Mouse (Mus musculus) heart, embryonic 16.5 days (tissue): ENCODE measurements at regions not wholly inside any gene's neighbourhood (a gene's known extent, or its start where the extent isn't known, plus 50 kb on each side); places are given as distances from the start of the nearest gene placed in this dataset.
"Not testable (repeated sequence)": the region's sequence is repeated elsewhere in the genome, so short reads cannot be mapped to it uniquely, and the experiment has no call there.

Source experiments
- ATAC-seq: fragments of 200-750 bp; cut with Nextera tagmentation; replicated peaks from 2 replicates; pipeline ENCODE4 v1.8.0; 2017; ENCODE audit warnings: moderate number of reproducible peaks; ENCODE audit not compliant: insufficient read depth, low FRiP score; ENCODE audit errors: extremely low read depth
- H3K27ac ChIP-seq: fragments of 300-500 bp; sonication (generic); 2 replicates; pipeline ENCODE4 v1.5.1; 2014; ENCODE audit warnings: mild to moderate bottlenecking, low read length, control low read depth, moderate library complexity
- H3K27me3 ChIP-seq: fragments of 300-500 bp; sonication (generic); 2 replicates; pipeline ENCODE4 v1.6.1; 2014; ENCODE audit warnings: low read length, mixed read lengths; ENCODE audit not compliant: control insufficient read depth, insufficient read depth
- H3K36me3 ChIP-seq: fragments of 300-500 bp; sonication (generic); 2 replicates; pipeline ENCODE4 v1.6.1; 2014; ENCODE audit not compliant: control insufficient read depth, insufficient read depth
- H3K4me1 ChIP-seq: fragments of 300-500 bp; sonication (generic); 2 replicates; pipeline ENCODE4 v1.6.1; 2014; ENCODE audit warnings: low read length, mixed read lengths; ENCODE audit not compliant: control insufficient read depth, insufficient read depth
- H3K4me2 ChIP-seq: fragments of 300-500 bp; sonication (generic); 2 replicates; pipeline ENCODE4 v1.6.1; 2014; ENCODE audit warnings: low read depth, mild to moderate bottlenecking, control low read depth, low read length
- H3K4me3 ChIP-seq: fragments of 300-500 bp; sonication (generic); 2 replicates; pipeline ENCODE4 v1.5.1; 2014; ENCODE audit warnings: mild to moderate bottlenecking, control low read depth, low read length
- H3K9ac ChIP-seq: fragments of 300-500 bp; sonication (generic); 2 replicates; pipeline ENCODE4 v1.6.1; 2014; ENCODE audit warnings: low read length, control low read depth
- H3K9me3 ChIP-seq: fragments of 300-500 bp; sonication (generic); replicated peaks from 2 replicates; pipeline ENCODE4 v1.6.1; 2016; ENCODE audit warnings: low read length; ENCODE audit not compliant: control insufficient read depth
- WGBS: fragments of 180-500 bp; shearing (Covaris S2); extraction: QIAGEN DNeasy Blood & Tissue Kit; methylation state at CpG from one replicate; pipeline ENCODE4 v1.1.7; 2014; 5-methylcytosine and 5-hydroxymethylcytosine counted together

DNA sequence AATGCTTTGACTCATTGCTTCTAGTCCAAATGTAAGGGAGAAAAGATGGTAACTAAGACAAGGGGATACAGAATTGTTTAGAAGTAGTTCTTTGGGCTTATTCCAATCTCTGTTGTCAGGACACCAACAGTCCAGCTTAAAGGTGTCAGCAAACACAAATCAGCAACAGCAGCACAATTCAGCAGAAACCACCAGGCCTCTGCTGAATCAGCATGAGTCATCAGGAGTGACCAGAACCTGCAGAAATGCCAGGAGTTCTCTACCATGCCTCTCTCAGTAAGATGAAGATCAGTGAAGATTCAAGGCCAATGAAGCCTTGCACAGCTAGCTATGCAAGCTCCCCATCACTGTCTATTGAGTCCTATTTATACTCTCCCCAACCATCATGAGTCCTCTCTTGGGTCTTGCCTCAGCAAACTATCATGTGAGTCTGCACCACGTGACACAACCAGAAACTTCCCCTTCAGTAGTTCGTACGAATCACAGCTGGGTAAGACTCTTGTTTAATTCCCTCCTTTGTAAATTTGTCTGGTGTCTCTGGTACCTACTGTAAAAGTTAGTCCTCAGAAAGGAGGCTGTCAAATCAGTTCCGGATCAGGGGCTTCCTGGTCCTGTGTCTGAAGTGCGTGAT, 110.7 kb upstream of the Ptgfr start:
- Histone ChIP-seq H3K9ac (no peak overlapping the region), H3K36me3 (no peaks in the 10 kb centered on the region), H3K4me3 (no peak overlapping the region), H3K4me1 (peaks cover 3% of the 10 kb centered on the region; the same call in 1 of the 2 replicates), H3K4me2 (no peak overlapping the region), H3K9me3 (no peaks in the 10 kb centered on the region), H3K27ac (no peak overlapping the region), H3K27me3 (no peaks in the 10 kb centered on the region)
- WGBS: 86% methylated on average over 5 of the region's 5 CpGs
- ATAC-seq: no peak

DNA sequence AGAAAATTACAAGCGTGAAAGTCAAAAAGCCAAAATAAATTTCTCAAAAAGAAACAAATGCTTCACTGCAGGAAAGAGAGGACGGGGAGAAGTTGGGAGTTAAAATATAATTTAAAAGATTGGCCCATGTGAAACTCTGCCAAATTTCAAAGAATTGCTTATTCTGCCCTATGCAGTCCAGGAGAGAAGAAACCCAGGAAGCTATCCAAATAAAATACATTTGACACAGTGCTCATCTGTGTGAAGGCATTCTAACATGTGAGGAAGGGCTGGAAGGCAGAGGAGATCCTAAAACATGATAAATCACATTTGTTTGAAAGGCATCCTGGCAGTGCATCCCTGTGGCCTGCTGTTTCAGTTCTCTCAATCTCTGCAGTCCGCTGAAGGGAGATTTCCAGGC, 108.5 kb upstream of the Ptgfr start:
- no peaks in the 10 kb centered on the region for H3K36me3 ChIP-seq
- no peak overlapping the region for H3K4me3 ChIP-seq
- H3K4me2 ChIP-seq: no peak overlapping the region
- no peaks in the 10 kb centered on the region for H3K27me3 ChIP-seq
- 74% methylated on average over 3 of the region's 3 CpGs for WGBS
- no peaks in the 10 kb centered on the region for H3K9me3 ChIP-seq
- H3K27ac ChIP-seq: no peak overlapping the region
- H3K9ac ChIP-seq: no peak overlapping the region
- peaks cover 3% of the 10 kb centered on the region; the same call in 1 of the 2 replicates for H3K4me1 ChIP-seq
- no peak for ATAC-seq

DNA sequence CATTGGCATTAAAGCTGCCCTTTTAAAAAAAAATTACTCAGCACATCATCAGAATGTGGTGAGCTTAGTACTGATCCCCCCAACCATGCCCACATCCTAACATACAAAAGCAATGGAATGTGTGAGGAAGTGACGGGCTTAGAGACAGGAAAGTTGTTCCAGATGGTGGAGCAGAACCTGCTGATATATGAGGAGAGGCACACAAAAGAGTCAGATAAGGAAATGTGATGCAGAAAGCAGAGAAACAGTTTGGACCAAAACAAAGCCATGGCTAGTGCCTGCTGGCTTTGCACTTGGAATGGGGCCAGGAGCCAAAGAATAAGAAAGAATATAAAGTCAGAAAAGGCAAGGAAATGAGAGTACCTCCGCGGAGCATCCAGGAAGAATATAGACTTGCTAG, 106.1 kb upstream of the Ptgfr start:
- Histone ChIP-seq H3K4me2 (no peak overlapping the region), H3K36me3 (no peaks in the 10 kb centered on the region), H3K9me3 (no peaks in the 10 kb centered on the region), H3K27ac (no peak overlapping the region), H3K4me1 (peaks cover 6% of the 10 kb centered on the region; the same call in 1 of the 2 replicates), H3K9ac (no peak overlapping the region), H3K4me3 (no peak overlapping the region), H3K27me3 (no peaks in the 10 kb centered on the region)
- 34% methylated on average over 3 of the region's 3 CpGs for WGBS
- ATAC-seq: no peak

DNA sequence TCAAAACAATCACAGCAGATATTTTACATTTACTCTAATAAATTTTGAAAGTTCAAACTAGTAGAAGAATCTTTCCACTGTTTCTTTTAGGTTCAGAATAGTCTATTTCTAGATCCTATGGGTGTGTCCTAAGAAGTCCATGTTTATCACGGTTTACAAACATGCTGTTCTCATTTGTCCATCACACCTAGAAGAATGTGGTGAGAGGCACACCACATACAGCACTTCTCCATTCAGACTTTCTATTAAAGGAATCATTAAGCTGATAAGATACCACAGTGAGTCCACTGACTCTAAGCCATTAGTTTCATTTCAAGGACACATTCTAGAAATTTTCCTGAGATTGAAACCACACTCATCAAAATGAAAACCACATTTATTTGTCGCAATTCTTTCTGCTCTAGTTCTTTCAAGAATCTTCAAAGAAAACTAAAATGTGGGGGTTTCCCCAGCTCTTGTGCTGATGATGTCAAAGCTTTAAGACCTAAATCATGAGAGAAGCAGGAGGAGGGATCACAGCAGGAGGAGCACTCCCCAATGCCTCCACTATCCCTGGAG, 101.1 kb upstream of the Ptgfr start:
- Histone ChIP-seq H3K4me2 (0 out of 2 replicates have a peak overlapping the region, but pooled peaks have one; percentile 4), H3K9ac (no peak overlapping the region), H3K4me1 (0 out of 2 replicates have a peak, but pooled peaks cover 7% of the 10 kb centered on the region), H3K4me3 (no peak overlapping the region), H3K9me3 (no peaks in the 10 kb centered on the region), H3K27me3 (no peaks in the 10 kb centered on the region), H3K36me3 (no peaks in the 10 kb centered on the region), H3K27ac (peak overlapping the region; percentile 48; the same call in 1 of the 2 replicates)
- peak; percentile 77 for ATAC-seq
- 27% methylated on average over 2 of the region's 2 CpGs for WGBS

DNA sequence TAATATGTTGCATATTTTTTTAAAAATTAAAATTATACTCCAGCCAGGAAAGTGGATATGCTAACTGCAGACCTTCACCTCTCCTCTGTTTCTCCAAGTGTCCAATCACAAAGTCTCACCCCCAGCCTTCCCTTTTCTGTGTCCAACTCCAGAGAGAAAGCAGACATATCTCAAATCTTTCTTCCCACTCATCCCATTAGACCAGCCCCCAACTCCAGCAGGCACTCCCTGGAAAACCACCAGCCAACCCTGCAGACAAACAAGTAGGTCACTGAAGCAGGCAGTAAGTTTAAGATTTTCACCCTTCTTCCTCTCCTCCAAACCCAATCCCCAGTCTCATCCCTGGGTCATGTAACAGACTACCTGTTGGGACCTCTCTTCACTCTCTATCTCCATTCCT, 94.2 kb upstream of the Ptgfr start:
- ATAC-seq: no peak
- H3K4me1 ChIP-seq: no peaks in the 10 kb centered on the region

DNA sequence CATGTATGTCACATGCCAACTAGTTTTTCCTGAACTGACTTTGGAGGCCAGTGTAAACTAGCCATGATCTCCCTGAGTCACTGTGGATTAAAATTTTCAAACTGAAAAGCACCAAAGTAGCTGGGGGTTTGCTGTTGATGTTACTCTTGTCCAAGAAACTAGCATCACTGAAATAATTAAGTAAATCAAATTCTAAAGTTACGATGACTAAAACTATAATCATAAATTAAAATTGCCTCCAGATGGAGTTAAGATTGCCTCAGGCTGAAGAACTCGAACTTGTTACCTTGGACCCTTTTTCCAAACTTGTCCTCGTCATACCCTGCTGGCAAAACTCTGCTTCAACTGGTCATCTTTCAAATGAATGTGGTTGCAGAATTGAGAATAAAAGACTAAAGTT, 93.7 kb upstream of the Ptgfr start:
- ATAC-seq: no peak
- Histone ChIP-seq H3K27ac (no peak overlapping the region), H3K4me2 (no peak overlapping the region), H3K9ac (no peak overlapping the region), H3K4me1 (no peaks in the 10 kb centered on the region), H3K36me3 (no peaks in the 10 kb centered on the region), H3K27me3 (no peaks in the 10 kb centered on the region), H3K4me3 (no peak overlapping the region), H3K9me3 (peaks cover 6% of the 10 kb centered on the region; the same call in 1 of the 2 replicates)
- 82% methylated on average over 3 of the region's 3 CpGs for WGBS

More for the DNA sequence above, 94.2 kb upstream of the Ptgfr start:
- Histone ChIP-seq H3K27me3 (no peaks in the 10 kb centered on the region), H3K9ac (no peak overlapping the region), H3K9me3 (0 out of 2 replicates have a peak, but pooled peaks cover 6% of the 10 kb centered on the region), H3K4me2 (no peak overlapping the region), H3K36me3 (no peaks in the 10 kb centered on the region), H3K27ac (no peak overlapping the region), H3K4me3 (no peak overlapping the region)

DNA sequence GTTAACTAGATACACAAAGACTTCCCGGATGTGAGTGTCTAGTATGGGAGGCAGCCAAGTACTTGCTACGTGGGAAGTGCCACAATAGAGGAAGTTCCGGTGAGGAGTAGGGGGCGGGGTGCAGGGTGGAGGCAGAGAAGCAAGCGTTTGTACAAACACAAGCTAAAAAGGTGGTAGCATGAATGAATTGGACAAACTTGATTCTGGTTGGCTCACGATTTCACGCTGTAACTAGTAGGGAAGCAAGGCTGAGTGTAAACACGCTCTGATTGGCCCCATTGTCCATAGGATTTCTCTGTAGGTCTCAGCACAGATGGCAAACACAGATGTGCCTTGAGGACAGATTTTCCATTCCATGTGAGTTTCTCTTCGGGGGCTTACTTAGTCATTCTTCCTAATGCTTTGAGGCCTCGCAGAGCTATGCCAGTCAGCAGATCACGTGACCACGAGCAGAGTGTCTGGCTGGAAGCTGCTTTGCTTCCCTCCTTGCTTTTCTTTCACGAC, 76.6 kb upstream of the Ptgfr start:
- H3K36me3 ChIP-seq: no peaks in the 10 kb centered on the region
- H3K4me1 ChIP-seq: no peaks in the 10 kb centered on the region; the same call in 1 of the 2 replicates
- peak overlapping the region; percentile 70 for H3K27ac ChIP-seq
- H3K9me3 ChIP-seq: no peaks in the 10 kb centered on the region
- H3K27me3 ChIP-seq: no peaks in the 10 kb centered on the region
- WGBS: 53% methylated on average over 13 of the region's 13 CpGs
- no peak overlapping the region for H3K9ac ChIP-seq
- no peak overlapping the region for H3K4me3 ChIP-seq
- H3K4me2 ChIP-seq: peak overlapping the region; percentile 9
- ATAC-seq: peak; percentile 86

DNA sequence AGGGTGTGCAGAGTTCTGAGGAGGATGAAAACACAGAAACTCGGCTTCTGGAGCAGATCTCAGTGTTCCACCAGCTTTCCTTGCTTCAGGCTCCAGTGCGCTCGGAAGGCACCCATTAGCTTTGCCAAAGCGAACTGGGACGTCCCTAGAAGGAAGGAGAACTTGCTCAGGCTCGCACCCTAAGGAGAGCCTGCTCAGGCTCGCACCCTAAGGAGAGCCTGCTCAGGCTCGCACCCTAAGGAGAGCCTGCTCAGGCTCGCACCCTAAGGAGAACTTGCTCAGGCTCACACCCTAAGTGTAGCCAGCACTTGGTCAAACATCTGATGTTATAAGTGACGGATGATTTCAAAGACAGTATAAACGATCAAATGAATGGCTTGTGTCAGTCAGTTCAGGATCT, 74.9 kb upstream of the Ptgfr start:
- H3K27ac ChIP-seq, H3K4me3 ChIP-seq, H3K9ac ChIP-seq, H3K36me3 ChIP-seq, H3K4me1 ChIP-seq, H3K9me3 ChIP-seq, H3K4me2 ChIP-seq, H3K27me3 ChIP-seq, ATAC-seq: not testable (repeated sequence)
- WGBS: 72% methylated on average over 11 of the region's 11 CpGs

DNA sequence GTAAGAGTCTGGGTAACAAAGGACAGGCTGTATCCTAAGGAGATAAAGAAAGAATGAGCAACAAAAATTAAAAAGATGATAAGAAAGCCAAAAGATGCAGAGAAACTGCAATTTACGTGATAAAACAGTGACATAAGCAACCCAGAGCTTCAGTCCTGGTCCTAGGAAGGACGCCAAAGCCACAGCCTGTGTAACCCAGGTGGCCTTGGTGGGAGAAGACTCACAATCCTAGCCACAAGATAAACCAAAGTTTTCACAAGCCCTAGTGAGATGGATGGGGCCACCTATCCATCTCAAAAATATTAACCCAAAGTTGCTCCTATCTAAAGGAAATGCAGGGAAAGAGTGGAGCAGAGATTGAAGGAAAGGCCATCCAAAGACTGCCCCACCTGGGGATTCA, 73.4 kb upstream of the Ptgfr start:
- H3K4me3 ChIP-seq: no peak overlapping the region
- H3K9ac ChIP-seq: no peak overlapping the region
- no peak for ATAC-seq
- H3K4me2 ChIP-seq: no peak overlapping the region
- no peaks in the 10 kb centered on the region for H3K9me3 ChIP-seq
- no peaks in the 10 kb centered on the region; the same call in 1 of the 2 replicates for H3K4me1 ChIP-seq
- no peaks in the 10 kb centered on the region for H3K36me3 ChIP-seq
- 88% methylated on average over 2 of the region's 2 CpGs for WGBS
- no peak overlapping the region for H3K27ac ChIP-seq
- no peaks in the 10 kb centered on the region for H3K27me3 ChIP-seq
